ENCODE assay signal across 7 mouse cellular contexts in the genomic region with DNA sequence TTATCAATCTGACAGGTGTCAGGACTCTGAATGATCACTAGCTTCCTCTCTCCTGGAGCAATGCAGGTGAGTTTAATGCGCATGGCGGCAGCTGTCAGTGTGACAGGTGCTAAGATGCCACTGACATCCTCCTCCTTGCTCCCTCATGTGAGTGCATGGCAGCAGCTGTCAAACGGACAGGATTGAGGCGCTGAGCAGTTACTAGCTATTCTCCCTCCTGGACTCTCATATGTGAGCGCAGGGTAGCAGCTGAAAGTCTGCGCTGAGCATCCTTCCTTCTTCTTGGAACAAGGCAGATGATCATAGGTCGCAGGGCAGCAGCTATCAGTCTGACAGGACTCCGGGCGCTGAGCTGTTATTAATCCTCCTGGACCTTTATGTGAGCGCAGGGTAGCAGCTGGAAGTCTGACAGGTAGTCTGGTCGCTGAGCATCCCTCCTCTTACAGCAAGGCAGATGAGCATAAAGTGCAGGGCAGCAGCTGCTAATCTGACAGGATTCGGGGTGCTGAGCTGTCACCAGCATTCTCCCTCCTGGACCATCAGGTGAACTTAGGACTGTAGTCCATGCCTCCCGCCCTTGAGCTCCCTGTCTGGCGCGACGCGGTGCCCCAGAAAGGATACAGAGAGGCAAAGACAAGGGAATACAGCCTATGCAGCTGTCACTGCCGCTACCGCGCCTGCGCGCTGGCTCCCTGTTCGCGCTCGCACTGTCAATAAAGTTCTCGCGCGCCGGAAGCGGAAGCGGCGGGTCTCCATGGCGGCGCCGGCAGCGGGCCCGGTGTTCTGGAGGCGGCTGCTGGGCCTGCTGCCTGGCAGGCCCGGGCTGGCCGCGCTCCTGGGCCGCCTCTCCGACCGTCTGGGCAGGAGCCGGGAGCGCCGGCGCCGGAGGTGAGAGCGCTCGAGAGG. TPM values are rescaled to one million over a fixed set of nuclear protein-coding genes. Genes with fewer than 3 reads are reported as not detected.
DNase-seq lines count a peak whose midpoint lies in the region; ATAC-seq and TF ChIP-seq lines count a peak whose summit lies in the region.

TSS of gene Pgs1 (plus strand) at position 167 of the 906 bp plus-strand sequence.

- H3K36me3 ChIP-seq in embryonic facial prominence, embryonic 10.5 days (replicated peaks): no peaks in the 10 kb centered on the region
- no peaks in the 10 kb centered on the region for H3K36me3 ChIP-seq in intestine, postnatal 0 days (ENCODE audit: control insufficient read depth, insufficient read depth)
- H3K36me3 ChIP-seq in limb, embryonic 11.5 days (ENCODE audit: control insufficient read depth, insufficient read depth, low read length): no peaks in the 10 kb centered on the region
- no peaks in the 10 kb centered on the region for H3K36me3 ChIP-seq in midbrain, embryonic 13.5 days
- H3K36me3 ChIP-seq in small intestine, adult 2 months (ENCODE audit: control insufficient read depth, insufficient read depth, low read length): no peaks in the 10 kb centered on the region

- no peak for TF ChIP-seq CTCF in intestine, postnatal 0 days (IDR thresholded peaks at IDR 0.05; ENCODE audit: low read depth)
- TF ChIP-seq CTCF in small intestine, adult 2 months (IDR thresholded peaks at IDR 0.05; ENCODE audit: extremely low read depth, insufficient read length, insufficient replicate concordance, low read depth, low read length): no peak

- H3K9me3 ChIP-seq in embryonic facial prominence, embryonic 10.5 days: no peaks in the 10 kb centered on the region
- no peaks in the 10 kb centered on the region for H3K9me3 ChIP-seq in intestine, postnatal 0 days (ENCODE audit: control insufficient read depth)
- no peaks in the 10 kb centered on the region for H3K9me3 ChIP-seq in limb, embryonic 11.5 days (ENCODE audit: control insufficient read depth, low read length)
- no peaks in the 10 kb centered on the region for H3K9me3 ChIP-seq in midbrain, embryonic 13.5 days

- peak within 1 kb of the TSS; percentile 93 for H3K9ac ChIP-seq in intestine, postnatal 0 days (ENCODE audit: low read depth, low read length)
- peak within 1 kb of the TSS; percentile 91 for H3K9ac ChIP-seq in limb, embryonic 11.5 days (ENCODE audit: low read length)
- peak within 1 kb of the TSS; percentile 98 for H3K9ac ChIP-seq in midbrain, embryonic 13.5 days (replicated peaks)

- TF ChIP-seq POLR2A in small intestine, adult 2 months (IDR thresholded peaks at IDR 0.05; ENCODE audit: low read depth, low read length): peak; percentile 51; the same call in 1 of the 2 replicates

- peak; percentile 95 for DNase-seq in adrenal gland, postnatal 14 days
- peak; percentile 94 for DNase-seq in embryonic facial prominence, embryonic 10.5 days (ENCODE audit: low spot score)
- DNase-seq in limb, embryonic 11.5 days (ENCODE audit: low spot score): peak; percentile 94

- peak within 1 kb of the TSS; percentile 87 for H3K27ac ChIP-seq in embryonic facial prominence, embryonic 10.5 days (replicated peaks)
- H3K27ac ChIP-seq in intestine, postnatal 0 days (ENCODE audit: low read depth, low read length): peak within 1 kb of the TSS; percentile 80
- H3K27ac ChIP-seq in limb, embryonic 11.5 days (replicated peaks; ENCODE audit: low read depth, low read length): no peak within 1 kb of the TSS; the same call in 1 of the 2 replicates
- H3K27ac ChIP-seq in midbrain, embryonic 13.5 days: peak within 1 kb of the TSS; percentile 88
- H3K27ac ChIP-seq in small intestine, adult 2 months (ENCODE audit: insufficient read depth, low read depth, low read length): peak within 1 kb of the TSS; percentile 30

- WGBS in embryonic facial prominence, embryonic 10.5 days: 7% methylated on average over 51 of the region's 51 CpGs
- WGBS in intestine, postnatal 0 days: 5% methylated on average over 51 of the region's 51 CpGs
- WGBS in limb, embryonic 11.5 days: 6% methylated on average over 51 of the region's 51 CpGs
- WGBS in midbrain, embryonic 13.5 days: 7% methylated on average over 51 of the region's 51 CpGs
- WGBS in small intestine, adult 2 months: 5% methylated on average over 51 of the region's 51 CpGs

- peaks cover 46% of the 10 kb centered on the region for H3K4me1 ChIP-seq in embryonic facial prominence, embryonic 10.5 days
- 0 out of 2 replicates have a peak, but pooled peaks cover 6% of the 10 kb centered on the region for H3K4me1 ChIP-seq in intestine, postnatal 0 days (replicated peaks; ENCODE audit: control insufficient read depth, insufficient read depth, low read length)
- H3K4me1 ChIP-seq in limb, embryonic 11.5 days (ENCODE audit: control insufficient read depth, insufficient read depth, low read length): peaks cover 12% of the 10 kb centered on the region
- peaks cover 50% of the 10 kb centered on the region for H3K4me1 ChIP-seq in midbrain, embryonic 13.5 days (replicated peaks)
- peaks cover 25% of the 10 kb centered on the region; the same call in 1 of the 2 replicates for H3K4me1 ChIP-seq in small intestine, adult 2 months (ENCODE audit: control insufficient read depth, insufficient read depth, insufficient read length, low read length)

- no peaks in the 10 kb centered on the region for H3K27me3 ChIP-seq in embryonic facial prominence, embryonic 10.5 days (replicated peaks; ENCODE audit: low read depth, poor library complexity, severe bottlenecking)
- H3K27me3 ChIP-seq in intestine, postnatal 0 days (replicated peaks; ENCODE audit: control insufficient read depth, insufficient read depth, low read length): no peaks in the 10 kb centered on the region
- no peaks in the 10 kb centered on the region for H3K27me3 ChIP-seq in limb, embryonic 11.5 days (ENCODE audit: control insufficient read depth, insufficient read depth, low read length)
- no peaks in the 10 kb centered on the region for H3K27me3 ChIP-seq in midbrain, embryonic 13.5 days
- no peaks in the 10 kb centered on the region for H3K27me3 ChIP-seq in small intestine, adult 2 months (ENCODE audit: control insufficient read depth, insufficient read depth, low read length)

- peak within 1 kb of the TSS; percentile 69 for H3K4me2 ChIP-seq in intestine, postnatal 0 days (replicated peaks; ENCODE audit: low read depth)
- H3K4me2 ChIP-seq in limb, embryonic 11.5 days (ENCODE audit: low read depth, severe bottlenecking): peak within 1 kb of the TSS; percentile 82
- H3K4me2 ChIP-seq in midbrain, embryonic 13.5 days (replicated peaks): peak within 1 kb of the TSS; percentile 95

- peak; percentile 37 for ATAC-seq in granulocyte monocyte progenitor cell, adult 5-6 weeks (replicated peaks; ENCODE audit: poor library complexity, severe bottlenecking)
- peak; percentile 75 for ATAC-seq in intestine, postnatal 0 days
- peak; percentile 70 for ATAC-seq in limb, embryonic 11.5 days (ENCODE audit: insufficient number of reproducible peaks, low FRiP score, low TSS enrichment, low read depth)
- peak; percentile 94 for ATAC-seq in midbrain, embryonic 13.5 days

- peak within 1 kb of the TSS; percentile 100 for H3K4me3 ChIP-seq in embryonic facial prominence, embryonic 10.5 days
- peak within 1 kb of the TSS; percentile 89 for H3K4me3 ChIP-seq in intestine, postnatal 0 days (ENCODE audit: low read depth, low read length)
- peak within 1 kb of the TSS; percentile 100 for H3K4me3 ChIP-seq in limb, embryonic 11.5 days (ENCODE audit: low read depth, low read length)
- peak within 1 kb of the TSS; percentile 100 for H3K4me3 ChIP-seq in midbrain, embryonic 13.5 days (replicated peaks)
- peak within 1 kb of the TSS; percentile 97 for H3K4me3 ChIP-seq in small intestine, adult 2 months (ENCODE audit: low read depth, low read length)

RNA-seq across cellular contexts. Expression of gene Pgs1, which starts in this region (rescaled TPM):
- 32.9 and 39.2 TPM in 2 replicates for total RNA-seq in adrenal gland, postnatal 14 days (2021)
- 43.5 and 44.6 TPM in 2 replicates for polyA plus RNA-seq in embryonic facial prominence, embryonic 10.5 days (2016; fragmentation: Nextera tagmentation; extraction: Ambion mirVana)
- 43.1 and 44.5 TPM in 2 replicates for total RNA-seq in granulocyte monocyte progenitor cell, adult 5-6 weeks (2014; fragmentation: Nextera tagmentation)
- 18.8 and 23.3 TPM in 2 replicates for total RNA-seq in granulocyte monocyte progenitor cell, adult 5-6 weeks (2017)
- 23.1 and 24.0 TPM in 2 replicates for polyA plus RNA-seq in intestine, postnatal 0 days (2015; fragmentation: Nextera tagmentation; extraction: Ambion mirVana)
- 38.4 and 39.3 TPM in 2 replicates for polyA plus RNA-seq in limb, embryonic 11.5 days (2014; fragmentation: Nextera tagmentation; extraction: Ambion mirVana)
- 46.0 and 50.8 TPM in 2 replicates for polyA plus RNA-seq in midbrain, embryonic 13.5 days (2015; fragmentation: Nextera tagmentation; extraction: Ambion mirVana)
- 19.8 and 35.0 TPM in 2 replicates for polyA plus RNA-seq in small intestine, adult 2 months (2012; rRNA removed)

Comparison
In these comparisons a context has a peak if more than half of its experiments do, and no peak if none do; other contexts are left out.
1. ATAC-seq: peak in every context shown above with its lines; median percentile 94 in midbrain, embryonic 13.5 days; 75 in intestine, postnatal 0 days; 70 in limb, embryonic 11.5 days; 37 in granulocyte monocyte progenitor cell, adult 5-6 weeks.